Mouse (Mus musculus) right cerebral cortex, postnatal 4 days (tissue): ENCODE results near the gene Plscr4.

Experiments used
- DNase-seq: peaks from one replicate; pipeline ENCODE4 v3.0.0-alpha.2; 2022

The Plscr4 gene

DNA sequence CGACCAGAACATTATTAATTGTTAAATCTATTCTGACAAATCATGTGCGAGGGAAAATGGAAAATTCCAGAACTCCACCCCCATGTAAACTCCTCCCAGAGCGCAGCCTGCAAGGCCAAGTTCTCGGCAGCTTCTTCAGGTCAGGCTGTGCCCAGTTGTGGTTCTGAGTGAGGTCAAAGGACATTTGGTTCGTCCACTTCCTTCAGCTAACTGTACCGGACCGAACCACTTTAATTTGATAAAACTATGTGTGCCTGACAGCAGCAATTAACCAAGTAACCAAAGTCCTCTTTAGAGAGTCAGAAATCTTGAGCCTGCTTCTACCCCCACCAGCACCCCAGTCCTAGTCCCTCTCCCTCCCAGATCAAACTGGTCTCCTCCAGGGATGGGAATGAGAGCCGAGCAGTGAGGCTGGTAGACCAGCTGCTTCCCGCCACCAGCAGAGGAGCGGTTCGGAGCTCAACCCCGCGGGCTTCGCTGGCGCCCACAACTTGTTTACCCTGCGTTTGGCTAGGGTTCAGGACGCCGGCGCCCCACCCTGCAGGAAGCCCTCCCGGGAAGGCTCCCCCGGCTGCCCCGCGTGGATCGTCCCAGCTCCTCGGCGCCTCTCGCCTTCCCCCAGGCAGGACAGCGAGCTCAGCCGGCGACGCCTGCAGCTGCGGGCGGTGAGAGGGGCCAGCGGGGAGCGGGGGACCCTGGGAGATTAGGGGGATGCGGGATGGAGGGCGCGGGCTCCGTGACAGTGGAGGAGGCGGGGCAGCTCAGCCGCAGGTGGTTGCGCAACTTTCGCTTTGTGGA lies at the start of gene Plscr4:
TSS of gene Plscr4 (plus strand) at position 113 of the 798 bp plus-strand sequence.
- DNase-seq: peak; percentile 45

DNA sequence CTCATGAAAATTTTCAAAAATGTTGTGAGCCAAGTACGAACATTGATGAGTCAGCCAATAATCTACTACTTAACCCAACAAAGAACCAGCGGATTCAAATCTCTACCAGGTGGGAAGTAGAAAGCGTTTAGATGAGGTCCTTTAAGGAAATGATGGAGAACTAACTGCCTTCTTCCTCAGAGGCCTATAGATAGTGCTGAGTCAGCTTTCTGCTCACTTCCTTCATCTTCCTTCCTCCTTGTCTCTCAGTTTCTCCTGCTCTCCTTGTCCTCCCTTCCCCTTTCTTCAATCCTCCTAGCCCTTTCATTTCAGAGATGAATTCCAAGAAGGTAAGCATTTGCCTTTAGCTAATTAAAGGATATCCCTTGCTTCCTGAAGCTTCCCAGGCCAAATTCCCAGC lies 46.9 kb upstream of the Plscr4 start:
- no peak for DNase-seq

DNA sequence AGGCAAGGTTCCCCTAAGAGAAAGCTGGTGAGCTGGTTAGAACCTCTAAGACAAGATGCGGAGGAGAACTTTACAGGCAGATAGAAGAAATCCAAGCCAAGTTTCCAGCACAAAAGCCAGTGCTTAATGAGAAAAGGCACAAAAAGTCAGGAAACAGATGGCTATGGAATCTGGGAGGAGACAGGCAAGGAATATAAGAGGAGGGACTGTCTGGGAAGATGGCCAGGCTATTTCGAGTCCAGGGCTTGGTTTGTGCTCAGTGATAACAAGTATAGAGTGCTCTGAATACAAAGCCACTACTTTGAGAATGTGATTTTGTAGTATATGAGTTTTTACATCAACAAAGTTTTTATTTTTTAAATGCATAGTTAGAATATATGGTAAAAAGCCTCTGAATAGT lies 45.1 kb upstream of the Plscr4 start:
- peak; percentile 6 for DNase-seq

DNA sequence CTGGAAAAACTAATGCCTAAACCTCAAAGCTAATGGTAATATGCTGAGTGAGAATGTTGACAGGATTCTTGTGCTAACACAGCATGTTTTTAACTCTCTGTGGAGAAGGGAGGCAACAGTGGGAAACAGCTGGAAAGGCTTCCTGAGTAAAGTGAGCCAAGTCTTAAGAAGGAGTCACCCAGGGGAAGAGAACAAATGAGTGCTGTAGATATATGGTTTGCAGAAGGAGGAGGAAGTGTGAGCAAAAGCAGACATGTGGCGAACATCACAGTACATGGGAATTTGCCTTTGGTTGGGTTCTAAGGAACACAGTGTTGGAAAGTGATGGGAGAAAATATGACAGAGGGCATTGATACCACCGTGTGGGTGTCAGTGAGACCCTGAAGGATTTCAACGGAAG lies 43.5 kb upstream of the Plscr4 start:
- no peak for DNase-seq

DNA sequence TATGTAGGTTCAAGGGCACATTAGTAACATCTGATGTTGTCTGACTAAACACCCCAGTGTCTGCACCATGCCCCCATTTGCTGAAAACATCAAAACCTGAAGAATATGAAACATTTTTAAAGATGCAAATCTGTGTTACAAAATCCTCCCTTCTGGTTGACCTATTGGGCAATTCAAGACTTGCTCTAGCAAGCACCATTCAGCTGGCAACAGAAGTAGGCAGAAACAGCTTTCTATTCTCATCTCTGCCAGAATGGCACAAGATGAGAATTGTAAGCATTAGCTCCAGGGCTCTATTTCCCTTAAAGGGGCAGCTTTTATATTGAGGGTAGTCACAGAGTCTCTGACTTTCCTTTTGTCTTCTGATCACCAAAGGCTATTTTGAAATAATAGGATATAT lies 19.4 kb upstream of the Plscr4 start:
- no peak for DNase-seq

DNA sequence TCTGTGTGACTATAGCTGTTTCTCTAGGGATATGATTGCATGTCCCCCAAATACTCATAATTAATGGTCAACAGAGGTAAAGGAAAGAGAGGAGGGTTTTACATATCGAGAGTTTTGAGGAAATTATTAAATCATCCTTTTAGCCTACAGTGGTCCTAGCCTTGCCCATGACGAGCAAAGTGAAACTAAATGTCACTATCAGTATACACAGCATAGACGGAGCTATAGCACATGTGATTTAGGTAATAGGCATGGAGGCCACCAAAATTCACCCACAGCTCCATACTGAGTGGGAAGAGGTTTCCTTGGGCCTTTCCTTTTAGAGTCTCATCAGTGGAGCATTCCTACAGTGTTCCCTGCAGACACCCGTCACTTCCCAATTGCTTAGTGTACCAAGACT lies 15.7 kb upstream of the Plscr4 start:
- DNase-seq: no peak

DNA sequence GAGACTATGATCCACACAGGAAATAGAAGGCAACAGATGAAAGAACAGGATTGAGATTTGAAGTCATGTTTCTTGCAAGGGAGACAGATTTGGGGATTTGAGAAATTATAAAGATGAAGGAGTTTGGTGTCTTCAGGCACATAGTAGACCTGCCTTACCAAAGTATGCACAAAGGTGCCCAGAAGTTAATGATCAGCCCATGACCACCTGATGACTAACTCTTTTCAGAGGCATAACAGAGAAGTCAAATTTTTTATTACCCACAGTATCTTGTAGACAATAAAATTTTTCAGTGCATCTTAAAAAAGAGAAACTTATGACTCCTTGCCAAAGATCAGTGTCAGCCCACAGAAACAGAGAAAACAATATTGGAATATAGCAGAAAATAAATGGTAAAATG lies 12.6 kb upstream of the Plscr4 start:
- no peak for DNase-seq

DNA sequence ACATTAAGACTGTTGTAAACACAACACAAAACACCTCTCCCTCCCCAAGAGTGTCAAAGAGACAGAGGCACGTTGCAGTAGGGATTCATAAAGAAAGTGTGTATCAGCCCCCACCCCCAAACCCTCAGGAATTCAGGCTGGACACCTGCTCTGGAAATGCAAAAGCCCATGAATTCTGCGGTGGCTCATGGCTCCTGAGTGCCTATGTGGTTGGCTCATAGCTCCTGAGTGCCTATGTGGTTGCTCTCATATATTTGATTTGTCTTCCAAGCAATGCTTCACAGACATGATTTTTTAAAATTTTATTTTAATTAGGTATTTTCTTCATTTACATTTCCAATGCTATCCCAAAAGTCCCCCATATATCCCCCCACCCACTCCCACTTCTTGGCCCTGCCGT lies 568 bp upstream of the Plscr4 start:
- DNase-seq: no peak

DNA sequence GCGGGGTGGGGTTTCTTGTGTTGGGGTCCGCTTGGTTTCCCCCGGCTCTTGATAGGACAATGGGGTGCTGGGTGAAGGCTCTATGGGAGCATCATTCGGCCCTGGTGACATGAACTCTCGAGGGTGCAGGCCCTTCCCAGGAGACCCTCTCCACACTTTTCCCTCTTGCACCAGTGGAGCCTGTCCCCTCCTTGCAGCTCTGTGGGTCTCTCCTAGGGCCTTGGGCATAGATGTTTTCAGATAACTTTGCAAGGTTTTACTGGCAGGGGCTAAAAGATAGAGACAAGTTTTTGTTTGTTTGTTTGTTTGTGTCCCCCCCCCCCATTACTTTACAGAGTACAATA lies 858 bp downstream of the Plscr4 start:
- DNase-seq: no peak

DNA sequence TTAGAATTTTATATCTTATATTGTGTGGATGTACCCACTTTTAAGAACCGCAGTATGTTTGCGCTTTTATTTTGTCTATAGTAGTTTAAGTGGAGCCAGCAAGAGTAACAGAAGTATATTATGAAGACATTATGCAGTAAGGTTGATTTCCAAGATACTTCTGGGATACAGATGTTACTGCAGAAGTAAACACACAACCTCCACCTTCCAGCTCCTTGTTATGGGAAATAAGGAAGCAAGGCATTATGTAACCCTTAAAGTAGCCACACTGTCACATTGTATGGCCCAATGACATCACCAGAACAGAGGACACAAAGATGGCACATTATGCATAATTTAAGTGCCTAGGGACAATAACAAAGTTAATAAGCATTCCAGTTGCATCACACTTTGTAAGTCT lies 1.2 kb downstream of the Plscr4 start:
- no peak for DNase-seq

DNA sequence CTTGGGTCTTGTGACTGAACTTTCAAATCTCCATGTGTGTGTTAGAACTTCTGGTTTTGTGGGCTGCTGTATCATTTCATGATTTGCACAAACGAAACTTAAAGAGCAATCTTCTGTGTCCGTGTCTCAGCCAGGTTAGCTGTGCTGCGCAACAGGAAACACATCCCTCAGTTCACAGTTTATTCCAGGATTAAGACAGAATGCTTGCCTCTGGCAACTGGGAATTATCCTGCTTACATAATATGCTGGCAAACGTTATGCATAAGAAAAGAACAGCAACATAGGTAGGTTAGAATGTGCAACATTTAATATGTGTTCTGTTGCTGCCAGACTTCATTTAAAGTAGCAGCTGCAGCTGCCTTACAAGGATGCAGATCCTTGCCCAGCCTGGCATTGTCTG lies 10.6 kb downstream of the Plscr4 start:
- no peak for DNase-seq

DNA sequence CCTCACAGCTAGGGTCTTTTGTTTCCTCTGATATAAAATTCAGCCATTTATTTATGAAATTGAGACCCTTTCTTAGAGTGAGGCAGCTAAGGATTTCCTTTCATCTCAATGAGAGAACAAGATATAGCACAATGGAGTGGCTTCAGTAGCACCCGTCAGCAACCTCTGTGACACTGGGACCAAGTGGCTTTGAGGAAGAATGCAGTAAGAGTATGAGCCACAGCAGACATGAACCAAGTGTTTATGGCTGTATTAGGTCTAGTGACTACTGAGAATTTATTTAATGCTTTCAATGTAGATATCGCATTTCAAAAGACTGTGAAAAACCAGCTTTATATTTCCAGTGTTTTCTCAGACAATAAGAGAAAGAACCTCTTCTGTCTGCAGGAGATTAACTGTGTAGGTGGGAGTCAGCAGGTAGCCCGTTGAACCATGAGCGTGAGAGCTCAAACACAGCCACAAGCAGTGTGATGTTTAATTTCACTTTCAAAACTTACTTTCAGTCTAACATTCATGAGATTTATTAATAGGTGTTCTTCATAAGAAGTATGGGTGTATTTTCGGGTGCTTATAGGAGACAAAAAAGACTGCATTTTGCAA lies 15.2 kb downstream of the Plscr4 start:
- no peak for DNase-seq

DNA sequence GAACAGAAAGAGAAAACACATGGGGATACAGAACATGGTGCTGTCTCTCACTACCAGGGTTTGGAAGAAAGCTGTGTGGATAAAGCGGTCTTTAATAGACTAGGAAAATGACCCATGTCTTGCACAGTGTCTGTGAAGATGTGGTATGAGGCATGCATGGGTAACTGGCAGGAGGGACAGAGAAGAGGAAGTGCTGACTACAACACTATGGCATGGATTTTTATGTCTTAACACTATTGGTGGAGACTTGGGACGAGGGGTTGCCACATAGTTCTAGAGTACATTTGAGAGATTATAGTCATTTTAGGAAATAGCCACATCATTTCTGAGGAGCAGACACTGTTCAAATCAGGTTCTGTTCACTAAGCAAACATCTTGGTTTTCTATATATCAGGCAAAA lies 16.0 kb downstream of the Plscr4 start:
- DNase-seq: no peak

DNA sequence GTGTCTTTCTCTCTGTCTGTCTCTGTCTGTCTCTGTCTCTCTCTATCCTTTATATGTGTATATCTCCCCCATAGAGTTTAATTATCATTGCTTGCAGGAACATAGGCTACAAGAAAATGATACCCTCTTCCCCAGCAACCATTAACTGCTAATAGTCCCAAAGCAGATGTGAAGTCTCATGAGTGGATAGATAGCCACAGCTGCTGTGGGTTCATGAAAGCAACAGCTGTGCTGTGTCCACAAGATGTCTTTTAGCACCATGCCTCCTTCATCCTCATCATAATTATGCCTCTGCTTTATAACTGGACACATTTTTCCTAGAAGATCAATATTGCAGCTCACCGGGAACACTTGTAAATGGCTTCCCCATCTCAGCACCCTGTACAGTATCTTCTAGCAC lies 17.1 kb downstream of the Plscr4 start:
- DNase-seq: no peak

DNA sequence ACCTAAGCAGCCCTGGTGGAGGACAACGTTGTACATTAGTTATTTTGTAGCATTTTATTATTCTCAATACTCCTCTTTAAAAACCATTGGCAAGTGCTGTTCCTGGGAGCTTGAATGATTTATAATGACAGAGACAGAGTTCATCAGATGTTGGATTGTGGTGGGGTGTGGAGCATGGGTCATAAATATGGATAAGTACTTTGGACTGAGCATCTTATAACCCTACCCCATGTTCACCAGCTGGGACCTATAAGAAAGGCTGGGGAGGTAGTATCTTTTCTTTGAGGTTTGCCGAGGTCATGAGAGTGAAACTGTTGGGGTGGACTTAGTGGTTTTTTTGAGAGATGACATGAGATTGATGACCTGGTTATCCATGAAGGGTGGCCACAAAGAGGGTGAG lies 24.5 kb downstream of the Plscr4 start:
- DNase-seq: no peak

DNA sequence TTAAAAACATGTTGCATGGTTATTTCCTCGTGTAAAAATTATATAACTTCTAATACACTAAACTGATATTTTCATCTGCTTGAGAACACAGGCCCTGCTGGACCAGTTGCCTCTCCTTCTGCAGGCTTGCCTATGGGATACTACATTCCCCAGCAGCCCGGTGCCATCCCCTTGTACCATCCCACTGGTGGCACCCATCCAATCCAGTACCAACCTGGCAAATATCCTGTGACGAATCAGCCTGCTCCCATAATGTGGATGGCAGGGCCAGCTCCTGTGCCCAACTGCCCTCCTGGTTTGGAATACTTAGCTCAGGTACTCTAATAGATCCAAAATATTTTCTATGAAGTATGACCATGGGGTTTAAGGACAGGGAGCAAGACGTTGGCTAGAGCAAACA lies 25.4 kb downstream of the Plscr4 start:
- DNase-seq: no peak

DNA sequence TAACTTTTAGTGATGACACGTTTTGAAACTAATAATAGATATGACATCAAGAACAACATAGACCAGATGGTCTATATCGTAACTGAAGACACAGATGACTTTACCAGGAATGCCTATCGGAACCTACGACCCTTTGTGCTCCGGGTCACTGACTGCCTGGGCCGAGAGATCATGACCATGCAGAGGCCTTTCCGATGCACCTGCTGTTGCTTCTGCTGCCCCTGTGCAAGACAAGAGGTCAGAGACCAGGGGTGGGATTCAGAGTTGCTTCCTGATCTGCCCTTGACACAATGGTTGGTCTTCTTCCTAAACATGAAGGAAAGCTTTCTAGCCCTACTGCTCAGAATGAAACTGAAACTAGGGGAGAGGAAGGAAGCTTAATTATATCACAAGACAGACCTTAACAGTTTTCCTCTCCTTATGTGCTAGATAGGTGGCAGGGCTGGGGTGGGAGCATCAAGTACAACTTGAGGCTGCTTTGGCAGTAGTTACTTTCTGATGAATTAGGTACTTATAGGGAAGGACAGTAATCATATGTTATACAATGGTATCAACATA lies 27.6 kb downstream of the Plscr4 start:
- DNase-seq: no peak

DNA sequence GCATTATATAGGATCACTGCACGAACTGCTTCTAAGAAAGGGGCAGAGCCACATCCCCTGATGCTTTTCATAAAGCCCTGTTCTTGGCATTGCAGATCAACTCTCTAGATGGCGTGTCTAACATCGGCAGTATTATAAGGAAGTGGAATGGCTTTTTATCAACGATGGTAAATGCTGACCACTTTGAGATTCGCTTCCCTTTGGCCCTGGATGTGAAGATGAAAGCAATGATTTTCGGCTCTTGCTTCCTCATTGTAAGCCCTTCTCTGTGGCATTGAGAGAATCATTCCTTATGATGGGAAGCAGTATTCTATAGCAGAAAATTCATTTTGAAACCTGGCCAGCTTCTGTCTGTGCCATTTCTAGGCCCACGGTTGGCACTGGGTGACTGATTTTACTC lies 32.7 kb downstream of the Plscr4 start:
- no peak for DNase-seq

DNA sequence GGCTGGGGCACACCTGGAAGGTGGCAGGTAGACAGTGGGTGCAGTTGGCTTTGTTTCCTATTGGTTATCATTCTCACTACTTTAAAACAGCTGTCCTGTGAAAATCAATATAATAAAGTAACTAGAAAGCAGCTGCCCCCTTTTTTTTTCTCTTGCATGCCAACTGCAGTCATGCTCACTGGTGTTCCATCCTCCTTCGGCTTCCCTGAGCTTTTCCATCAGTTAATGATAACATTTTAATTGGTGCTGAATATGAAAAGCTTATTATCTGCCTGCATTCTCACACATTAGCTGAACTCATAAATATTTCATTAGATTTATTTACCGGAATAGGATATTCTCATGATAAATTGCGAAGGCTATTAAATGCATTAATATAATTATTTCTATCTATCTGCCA lies 33.1 kb downstream of the Plscr4 start:
- no peak for DNase-seq

DNA sequence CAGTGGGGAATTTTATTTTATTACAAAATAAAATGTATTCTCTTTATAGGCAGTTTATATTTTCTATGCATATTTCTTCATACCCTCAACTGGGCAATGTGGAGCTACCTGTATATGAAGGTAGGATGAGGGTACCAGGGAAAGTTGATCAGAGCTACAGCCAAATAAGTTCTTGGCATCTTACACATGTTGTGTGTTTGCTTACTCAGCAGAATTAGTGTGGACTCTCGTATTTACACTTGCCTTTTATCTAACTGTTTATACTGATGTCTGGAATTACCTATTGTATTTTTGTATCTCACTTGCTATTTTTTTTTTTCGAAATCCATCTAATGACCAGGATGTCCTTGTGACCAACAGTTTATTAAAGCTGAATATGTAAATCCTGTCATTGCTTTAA lies 34.1 kb downstream of the Plscr4 start:
- no peak for DNase-seq

DNA sequence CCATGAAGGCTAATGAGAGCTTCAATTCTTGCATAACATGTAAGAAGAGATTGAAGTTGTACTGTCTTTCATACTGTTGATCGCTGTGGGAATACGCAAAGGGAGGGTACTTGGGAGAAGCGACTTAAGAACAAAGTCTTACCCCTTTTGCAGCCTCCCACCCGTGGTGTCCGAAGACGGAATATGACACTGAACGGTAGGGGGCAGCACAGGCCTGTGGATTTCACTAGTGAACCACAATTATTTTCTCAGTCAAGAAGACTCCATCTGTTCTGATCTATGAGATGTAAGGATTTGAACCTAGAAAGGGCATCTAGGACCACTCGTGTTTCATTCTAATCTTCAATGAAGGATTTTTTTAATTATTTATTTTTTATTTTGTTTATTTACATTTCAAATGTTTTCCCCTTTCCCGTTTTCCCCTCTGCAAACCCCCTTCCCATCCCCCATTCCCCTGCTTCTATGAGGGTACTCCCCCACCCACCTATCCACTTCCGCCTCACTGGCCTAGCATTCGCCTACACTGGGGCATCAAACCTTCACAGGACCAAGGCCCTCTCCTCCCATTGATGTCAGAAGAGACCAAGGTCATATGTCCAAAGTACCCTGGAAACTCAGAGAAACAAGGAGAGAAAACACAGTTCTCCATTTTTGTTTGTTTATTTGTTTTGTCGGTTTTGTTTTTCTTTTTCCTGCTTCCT lies 42.7 kb downstream of the Plscr4 start:
- peak; percentile 94 for DNase-seq

DNA sequence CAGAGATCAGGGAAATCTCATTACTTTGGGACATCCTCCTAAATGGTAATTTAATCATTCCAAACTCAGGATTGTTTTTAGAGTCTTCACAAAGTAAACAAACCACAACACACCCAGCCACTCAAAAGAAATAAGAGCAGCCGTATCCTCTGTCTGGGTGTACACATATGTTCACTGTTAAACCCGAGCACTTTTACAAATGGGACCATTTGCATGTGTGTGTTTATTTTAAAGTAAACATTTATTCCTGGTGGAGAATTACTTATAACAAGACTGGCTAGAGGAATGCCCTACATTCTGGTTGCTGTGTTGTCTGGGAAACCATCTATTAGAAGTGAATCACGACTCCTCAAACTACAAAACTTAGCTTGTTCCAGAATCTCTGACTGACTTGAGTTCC lies 47.1 kb downstream of the Plscr4 start:
- no peak for DNase-seq

DNA sequence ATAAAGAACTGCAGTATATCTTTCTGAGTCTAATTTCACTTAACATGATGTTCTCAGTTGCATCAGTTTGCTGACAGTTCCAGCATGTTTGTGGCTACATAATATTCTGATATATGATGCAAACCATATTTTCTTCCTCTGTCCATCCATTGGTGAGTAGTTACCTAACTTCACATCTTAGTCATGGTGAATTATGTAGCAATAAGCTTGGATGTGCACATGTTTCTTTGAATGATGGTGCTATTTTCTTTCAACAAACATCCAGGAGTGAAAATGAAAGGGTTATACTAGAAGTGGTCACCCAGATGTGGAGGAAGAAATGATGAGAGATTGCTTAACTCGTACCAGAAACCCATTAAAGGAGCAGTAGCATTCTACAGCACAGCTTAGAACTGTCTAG lies 47.7 kb downstream of the Plscr4 start:
- no peak for DNase-seq

DNA sequence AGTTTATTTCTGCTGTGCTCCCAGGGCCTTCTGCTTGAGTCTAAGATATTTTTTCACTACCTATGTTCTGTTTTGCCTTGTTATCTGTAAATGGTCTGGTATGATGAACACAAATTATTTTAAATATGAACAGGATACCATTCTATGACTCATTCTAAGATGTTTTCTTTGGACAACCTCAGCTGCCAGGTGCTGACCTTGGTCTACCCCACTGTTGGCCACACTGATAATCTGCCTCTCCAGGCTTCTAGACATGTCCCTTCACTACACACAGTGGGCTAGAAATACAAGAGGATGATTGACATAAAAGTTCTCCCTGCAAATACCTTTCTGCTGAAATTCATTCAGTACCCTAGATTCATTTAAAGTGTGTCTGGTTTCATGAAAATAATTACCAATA lies 54.5 kb downstream of the Plscr4 start:
- no peak for DNase-seq
